Mouse (Mus musculus) limb, embryonic 13.5 days (tissue): Measurements from ENCODE around the gene Fermt1. TPM values are rescaled to one million over a fixed set of nuclear protein-coding genes. Genes with fewer than 3 reads are reported as not detected.

Experiments
- ATAC-seq: fragments of 200-750 bp; cut with Nextera tagmentation; 2 replicates; pipeline ENCODE4 v1.8.0; 2017; ENCODE audit warnings: low read depth, moderate number of reproducible peaks, moderate TSS enrichment; ENCODE audit not compliant: low FRiP score
- H3K27ac ChIP-seq: fragments of 300-500 bp; sonication (generic); 2 replicates; pipeline ENCODE4 v1.5.1; 2015; ENCODE audit warnings: inconsistent platforms, mild to moderate bottlenecking, moderate library complexity
- H3K27me3 ChIP-seq: fragments of 300-500 bp; sonication (generic); 2 replicates; pipeline ENCODE4 v1.6.1; 2015; ENCODE audit warnings: mild to moderate bottlenecking, inconsistent platforms
- H3K36me3 ChIP-seq: fragments of 300-500 bp; sonication (generic); 2 replicates; pipeline ENCODE4 v1.6.1; 2015; ENCODE audit warnings: inconsistent platforms, mild to moderate bottlenecking, moderate library complexity
- H3K4me1 ChIP-seq: fragments of 300-500 bp; sonication (generic); 2 replicates; pipeline ENCODE4 v1.6.1; 2015; ENCODE audit warnings: inconsistent platforms
- H3K4me2 ChIP-seq: fragments of 300-500 bp; sonication (generic); replicated peaks from 2 replicates; pipeline ENCODE4 v1.6.1; 2015; ENCODE audit warnings: inconsistent platforms, mild to moderate bottlenecking, moderate library complexity
- H3K4me3 ChIP-seq: fragments of 300-500 bp; sonication (generic); 2 replicates; pipeline ENCODE4 v1.5.1; 2015; ENCODE audit warnings: moderate library complexity, mild to moderate bottlenecking, inconsistent platforms
- H3K9ac ChIP-seq: fragments of 300-500 bp; sonication (generic); 2 replicates; pipeline ENCODE4 v1.6.1; 2015; ENCODE audit warnings: mild to moderate bottlenecking, inconsistent platforms
- H3K9me3 ChIP-seq: fragments of 300-500 bp; sonication (generic); 2 replicates; pipeline ENCODE4 v1.6.1; 2016; ENCODE audit warnings: inconsistent platforms
- WGBS: fragments of 180-500 bp; shearing (Covaris S2); methylation state at CpG from one replicate; pipeline ENCODE4 v1.1.7; 2015; 5-methylcytosine and 5-hydroxymethylcytosine counted together
- polyA plus RNA-seq: library from polyadenylated mRNA; unstranded; fragments of >200 nt; fragmentation: Nextera tagmentation; extraction: Ambion mirVana; gene quantifications from 2 replicates; pipeline ENCODE4 v1.2.1, GENCODE M21; 2015

The Fermt1 gene
- polyA plus RNA-seq, 1 experiment from 2014 or later = 20.1 TPM

DNA sequence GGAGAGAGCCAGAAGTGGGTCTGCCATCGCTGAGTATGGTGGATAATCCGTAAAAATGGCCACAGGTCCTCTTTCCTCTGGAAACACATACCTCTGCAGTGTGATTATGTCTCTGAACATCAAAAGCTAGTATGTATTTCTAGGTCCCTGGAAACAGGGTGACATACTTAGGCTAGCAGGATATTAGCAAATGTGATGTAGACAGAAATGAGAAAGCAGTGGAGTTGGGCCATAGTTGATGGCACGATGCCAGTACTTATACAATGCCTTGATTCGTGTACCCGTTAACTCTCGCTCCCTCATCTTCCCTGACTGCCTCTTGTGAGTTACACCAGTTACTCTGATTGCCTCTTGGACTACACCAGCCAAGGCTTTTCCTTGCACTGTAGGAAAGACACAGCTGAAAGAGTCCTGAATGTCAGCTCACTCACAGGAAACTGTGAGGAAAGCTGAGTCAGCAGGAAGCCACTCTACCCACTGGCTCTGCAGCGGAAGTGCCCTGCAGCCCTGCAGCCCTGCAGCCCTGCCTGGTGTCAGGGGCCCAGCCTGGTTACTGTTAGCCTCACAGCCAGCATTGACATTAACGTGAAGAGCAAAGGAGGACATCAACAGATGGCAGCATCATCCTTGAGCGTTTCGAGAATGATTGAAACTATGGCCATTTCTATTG, 71.9 kb downstream of the Fermt1 start:
- no peak for ATAC-seq
- Histone ChIP-seq H3K4me3 (no peak overlapping the region), H3K4me1 (peaks cover under 1% of the 10 kb centered on the region; the same call in 1 of the 2 replicates), H3K9me3 (no peaks in the 10 kb centered on the region), H3K4me2 (no peak overlapping the region), H3K36me3 (no peaks in the 10 kb centered on the region), H3K27ac (no peak overlapping the region), H3K27me3 (peaks cover 24% of the 10 kb centered on the region), H3K9ac (no peak overlapping the region)
- WGBS = 81% methylated on average over 10 of the region's 10 CpGs

DNA sequence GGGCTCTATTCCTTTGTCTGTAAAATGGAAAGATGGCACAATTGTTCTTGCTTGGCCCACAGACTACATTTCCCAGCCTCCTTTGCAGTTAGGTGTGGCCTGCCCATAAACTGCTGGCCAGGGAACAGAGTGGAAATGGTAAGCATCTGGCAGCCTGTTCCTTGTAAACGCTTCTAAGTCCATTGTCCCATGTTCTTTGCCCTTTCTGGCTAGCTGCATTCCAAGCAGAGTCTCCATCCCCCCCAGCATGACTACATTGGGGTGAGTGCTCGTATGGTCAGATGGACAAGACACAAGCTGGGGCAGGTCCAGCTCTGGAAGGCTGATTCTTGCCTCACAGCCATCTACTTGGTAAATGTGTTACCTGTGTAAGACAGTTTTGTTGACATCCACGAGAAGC, 74.0 kb downstream of the Fermt1 start:
- no peak overlapping the region for H3K4me3 ChIP-seq
- H3K4me1 ChIP-seq = no peaks in the 10 kb centered on the region
- H3K9ac ChIP-seq = no peak overlapping the region
- ATAC-seq = no peak
- 65% methylated on average over 3 of the region's 3 CpGs for WGBS
- no peak overlapping the region for H3K4me2 ChIP-seq
- no peaks in the 10 kb centered on the region for H3K9me3 ChIP-seq
- H3K27me3 ChIP-seq = peaks cover 3% of the 10 kb centered on the region; the same call in 1 of the 2 replicates
- peaks cover 11% of the 10 kb centered on the region for H3K36me3 ChIP-seq
- no peak overlapping the region for H3K27ac ChIP-seq

DNA sequence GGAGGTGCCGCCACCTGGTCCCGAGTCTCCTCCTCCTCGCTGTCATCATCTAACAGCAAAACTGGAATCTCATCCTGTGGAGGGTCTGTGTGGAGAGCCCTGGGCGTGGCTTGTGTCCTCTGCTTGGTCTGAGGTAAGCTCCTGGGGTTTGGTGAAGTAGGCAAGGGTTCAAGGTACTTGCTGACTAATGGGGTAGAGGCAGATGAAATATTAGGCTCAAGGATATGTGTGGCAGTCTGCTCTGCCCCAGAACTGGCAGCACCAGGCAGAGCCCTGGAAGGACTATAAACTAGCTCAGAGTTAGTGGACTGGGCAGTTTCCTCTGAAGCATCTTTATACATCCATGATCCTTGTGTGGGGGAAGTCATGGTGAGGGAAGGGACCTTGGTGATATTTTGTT, 75.4 kb downstream of the Fermt1 start:
- no peak for ATAC-seq
- no peak overlapping the region for H3K4me2 ChIP-seq
- no peaks in the 10 kb centered on the region for H3K4me1 ChIP-seq
- no peaks in the 10 kb centered on the region for H3K27me3 ChIP-seq
- no peak overlapping the region for H3K9ac ChIP-seq
- H3K4me3 ChIP-seq = no peak overlapping the region
- WGBS = 78% methylated on average over 4 of the region's 4 CpGs
- no peak overlapping the region for H3K27ac ChIP-seq
- H3K9me3 ChIP-seq = no peaks in the 10 kb centered on the region
- peaks cover 18% of the 10 kb centered on the region for H3K36me3 ChIP-seq

DNA sequence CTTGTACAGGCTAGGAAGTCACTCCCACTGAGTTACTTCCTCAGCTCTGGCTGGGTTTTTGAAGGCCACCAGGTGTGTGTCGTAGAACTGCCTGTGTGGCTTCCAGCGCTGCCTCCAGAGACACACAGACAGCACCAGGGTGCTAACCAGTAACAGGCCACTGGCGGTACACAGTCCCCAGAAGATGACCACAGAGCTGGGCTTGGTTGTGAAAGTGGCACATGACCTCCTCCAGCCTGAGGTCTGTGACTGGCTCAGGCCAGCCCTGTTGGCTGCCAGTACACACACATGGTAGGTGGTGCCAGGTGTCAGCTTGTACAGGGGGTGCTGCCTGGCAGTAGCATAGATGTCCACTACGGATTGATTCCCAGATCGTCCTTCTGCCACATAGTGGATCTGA, 76.0 kb downstream of the Fermt1 start:
- Histone ChIP-seq H3K9me3 (no peaks in the 10 kb centered on the region), H3K4me2 (no peak overlapping the region), H3K27me3 (no peaks in the 10 kb centered on the region), H3K9ac (no peak overlapping the region), H3K36me3 (peaks cover 21% of the 10 kb centered on the region), H3K4me1 (no peaks in the 10 kb centered on the region), H3K4me3 (no peak overlapping the region), H3K27ac (no peak overlapping the region)
- WGBS = 81% methylated on average over 5 of the region's 5 CpGs
- ATAC-seq = no peak

DNA sequence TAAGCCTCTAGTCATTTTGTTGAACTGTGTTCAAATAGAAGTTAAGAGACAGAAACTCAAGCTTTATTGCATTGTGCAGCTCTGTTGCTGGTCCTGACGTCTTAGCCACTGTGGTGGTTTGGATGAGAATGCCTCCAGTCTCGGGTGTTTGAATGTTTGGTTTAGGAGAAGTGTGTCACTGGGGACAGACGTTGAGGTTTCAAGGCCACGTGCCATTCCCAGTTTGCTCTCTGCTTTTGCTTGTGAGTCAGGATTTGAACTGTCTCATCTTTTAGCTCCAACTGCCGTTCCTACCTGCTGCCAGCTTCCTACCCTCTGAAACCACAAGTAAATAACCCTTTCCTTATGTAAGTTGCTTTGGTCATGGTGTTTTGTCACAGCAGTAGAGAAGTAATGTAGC, 78.2 kb downstream of the Fermt1 start:
- H3K27me3 ChIP-seq = no peaks in the 10 kb centered on the region
- H3K9me3 ChIP-seq = no peaks in the 10 kb centered on the region
- H3K4me1 ChIP-seq = no peaks in the 10 kb centered on the region
- no peak overlapping the region for H3K4me3 ChIP-seq
- peaks cover 33% of the 10 kb centered on the region for H3K36me3 ChIP-seq
- H3K27ac ChIP-seq = no peak overlapping the region
- H3K4me2 ChIP-seq = no peak overlapping the region
- 79% methylated on average over 5 of the region's 5 CpGs for WGBS
- ATAC-seq = no peak
- no peak overlapping the region for H3K9ac ChIP-seq

DNA sequence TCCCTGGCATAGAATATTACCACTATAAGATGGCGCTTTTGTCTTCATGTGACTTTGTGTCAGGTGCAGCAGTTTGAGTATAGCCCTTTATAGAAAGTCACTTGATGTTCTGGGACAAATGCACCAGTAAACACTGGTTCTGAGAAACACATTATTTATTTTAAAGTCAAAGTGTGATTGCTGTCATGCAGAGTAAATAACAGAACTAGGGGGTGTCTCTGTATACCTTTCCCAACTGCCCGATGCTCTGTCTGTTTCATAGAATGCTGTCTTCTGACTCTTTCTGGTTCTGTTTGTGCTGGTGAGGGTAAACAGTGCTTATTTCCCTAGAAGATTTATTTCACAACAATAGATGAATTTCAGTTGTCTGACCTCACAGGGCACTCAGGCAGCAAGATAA, 82.4 kb downstream of the Fermt1 start:
- Histone ChIP-seq H3K4me1 (no peaks in the 10 kb centered on the region), H3K4me3 (no peak overlapping the region), H3K9ac (no peak overlapping the region), H3K27me3 (no peaks in the 10 kb centered on the region), H3K27ac (no peak overlapping the region), H3K9me3 (no peaks in the 10 kb centered on the region), H3K36me3 (peaks cover 37% of the 10 kb centered on the region), H3K4me2 (no peak overlapping the region)
- WGBS = 96% methylated on average over 2 of the region's 2 CpGs
- no peak for ATAC-seq

DNA sequence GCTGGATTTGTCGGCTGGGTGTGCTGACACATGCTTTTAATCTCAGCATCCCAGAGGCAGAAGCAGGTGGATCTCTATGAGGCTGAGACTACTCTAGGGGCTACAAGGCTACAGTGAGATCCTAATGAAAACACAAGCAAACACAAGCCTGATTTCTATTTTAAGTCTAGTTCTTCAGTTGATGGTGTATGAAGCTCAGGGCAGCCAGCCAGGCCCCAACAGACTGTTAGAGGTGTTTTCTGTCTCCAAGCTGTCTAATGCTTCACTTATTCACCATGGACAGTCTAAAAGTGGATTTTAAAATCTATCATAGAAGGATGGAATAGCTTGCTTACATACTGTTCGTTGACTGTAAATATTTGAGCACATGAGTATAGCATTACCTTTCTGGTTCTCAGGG, 84.2 kb downstream of the Fermt1 start:
- Histone ChIP-seq H3K4me2 (no peak overlapping the region), H3K27ac (no peak overlapping the region), H3K27me3 (no peaks in the 10 kb centered on the region), H3K9me3 (no peaks in the 10 kb centered on the region), H3K4me3 (no peak overlapping the region), H3K9ac (no peak overlapping the region), H3K4me1 (no peaks in the 10 kb centered on the region), H3K36me3 (peaks cover 25% of the 10 kb centered on the region)
- ATAC-seq = no peak
- WGBS = 85% methylated on average over 2 of the region's 2 CpGs

DNA sequence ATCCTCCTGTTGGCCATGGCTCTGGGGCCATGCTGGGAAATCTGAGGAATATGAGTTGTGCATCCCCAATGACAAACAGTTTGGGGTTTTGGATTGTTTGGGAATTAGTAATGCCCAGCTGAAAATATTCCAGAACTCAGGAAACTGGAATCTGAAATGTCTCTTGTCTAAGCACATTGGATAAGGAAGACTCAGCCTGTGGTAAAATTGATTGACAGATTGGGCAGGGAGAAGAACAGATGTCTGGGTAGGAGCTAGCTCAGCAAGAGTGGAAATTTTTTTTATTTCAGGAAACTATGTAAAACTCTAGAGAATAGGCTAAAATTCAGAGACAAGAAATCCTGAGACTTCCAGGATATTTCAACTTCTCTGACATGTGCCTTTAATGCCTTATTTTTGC, 85.3 kb downstream of the Fermt1 start:
- Histone ChIP-seq H3K4me3 (no peak overlapping the region), H3K9me3 (no peaks in the 10 kb centered on the region), H3K27ac (no peak overlapping the region), H3K4me2 (no peak overlapping the region), H3K36me3 (peaks cover 20% of the 10 kb centered on the region), H3K4me1 (no peaks in the 10 kb centered on the region), H3K9ac (no peak overlapping the region), H3K27me3 (no peaks in the 10 kb centered on the region)
- no peak for ATAC-seq

DNA sequence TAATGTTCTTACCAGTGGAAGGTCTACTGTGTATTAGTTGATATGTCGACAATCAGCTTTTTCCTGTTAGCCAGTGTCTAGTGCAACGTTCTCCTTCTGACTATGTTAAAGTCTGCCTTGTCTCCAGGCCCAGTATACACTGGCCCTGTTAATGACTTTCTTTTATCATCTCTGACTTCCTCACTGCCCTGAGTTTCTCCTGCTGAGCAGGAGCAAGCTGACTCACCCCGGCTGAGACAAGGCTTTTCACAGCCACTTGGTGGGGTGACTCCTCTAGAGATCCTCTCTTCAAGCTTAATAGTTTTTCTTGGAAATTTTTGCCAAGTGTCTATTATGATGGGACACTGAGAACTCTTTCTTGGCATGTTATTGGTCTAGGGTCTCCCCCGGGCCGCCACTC, 89.4 kb downstream of the Fermt1 start:
- no peak overlapping the region for H3K4me3 ChIP-seq
- no peak overlapping the region for H3K27ac ChIP-seq
- H3K27me3 ChIP-seq = no peaks in the 10 kb centered on the region
- H3K4me2 ChIP-seq = no peak overlapping the region
- no peak for ATAC-seq
- H3K9me3 ChIP-seq = no peaks in the 10 kb centered on the region
- H3K36me3 ChIP-seq = peaks cover 30% of the 10 kb centered on the region
- H3K9ac ChIP-seq = no peak overlapping the region
- no peaks in the 10 kb centered on the region for H3K4me1 ChIP-seq
- 86% methylated on average over 5 of the region's 5 CpGs for WGBS

Other genes with a start within 250 kb of the Fermt1 start
- gene Chgb, start 164.6 kb downstream of the Fermt1 start, polyA plus RNA-seq = 0.51 and 0.80 TPM in 2 replicates
- gene Trmt6, start 129.9 kb downstream of the Fermt1 start, polyA plus RNA-seq = 31.4 and 36.7 TPM in 2 replicates
- 16.4 and 17.9 TPM in 2 replicates for gene Mcm8, start 129.8 kb downstream of the Fermt1 start, polyA plus RNA-seq
- gene Crls1, start 99.2 kb downstream of the Fermt1 start, polyA plus RNA-seq = 14.9 and 20.5 TPM in 2 replicates
- gene Lrrn4, start 65.0 kb downstream of the Fermt1 start, polyA plus RNA-seq = 0.19 and 0.34 TPM in 2 replicates